Mouse (Mus musculus) Patski (cell line): ENCODE measurements at regions not wholly inside any gene's neighbourhood (a gene's known extent, or its start where the extent isn't known, plus 50 kb on each side); places are given as distances from the start of the nearest gene placed in this dataset.

ENCODE experiments used
- ATAC-seq: fragments of 100-300 bp; one replicate; pipeline ENCODE4 v1.8.0; 2021
- CTCF ChIA-PET: fragments of 350-600 bp; sonication (Branson Sonifier 250); formaldehyde crosslinking; loops from one replicate; lab custom pipeline; 2022; ENCODE audit warnings: inconsistent platforms; lab: Charles Lee
- POLR2A ChIA-PET: fragments of 350-600 bp; sonication (Branson Sonifier 250); formaldehyde crosslinking; loops from one replicate; lab custom pipeline; 2022; ENCODE audit warnings: antibody characterized with exemption, inconsistent platforms; lab: Charles Lee
- DNase-seq: peaks from one replicate; pipeline ENCODE4 v3.0.0-alpha.2; 2011; ENCODE audit warnings: low read depth, low spot score
- H3K27me3 ChIP-seq: fragments of 371-371 bp; one replicate; pipeline ENCODE4 v1.5.1; 2021
- CTCF ChIP-seq: fragments of 100-300 bp; IDR thresholded peaks from one replicate; pipeline ENCODE4 v1.5.1; 2021
- in situ Hi-C: fragments of 300-500 bp; cut with MboI; formaldehyde crosslinking; loops from 3 replicates; pipeline ENCODE4 v1.11.1; 2018; ENCODE audit warnings: low pct_unique_long_range_greater_than_20kb, mixed read lengths

DNA sequence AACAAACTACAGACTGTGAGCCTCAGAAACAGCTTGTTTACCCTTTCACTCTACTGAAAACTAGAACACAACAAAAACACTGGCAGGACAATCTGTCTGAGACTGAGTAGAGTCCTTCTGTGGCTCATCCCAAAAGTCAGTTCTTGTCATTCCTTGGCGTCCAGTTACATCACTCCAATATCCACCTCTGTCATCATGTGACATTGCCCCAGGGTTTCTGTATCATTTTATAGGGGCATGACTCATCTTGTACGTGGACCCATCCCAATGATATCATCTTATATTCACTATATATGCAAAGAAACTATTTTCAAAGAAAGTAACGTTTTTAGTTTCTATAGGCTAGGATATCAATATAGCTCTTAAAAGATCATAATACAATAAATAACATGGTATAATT is 152.3 kb downstream of the Dkk2 start:
- CTCF ChIA-PET, result interaction anchor here (0.8 kb wide), 2 partner anchors 9 kb away, joined by 3 read pairs; no protein-coding TSS in a partner anchor
- in situ Hi-C loops, result no loop called here
- ATAC-seq (no peak), DNase-seq (no peak)
- POLR2A ChIA-PET, result no interaction called here
- H3K27me3 ChIP-seq, result peaks cover 3% of the 10 kb centered on the region
- TF ChIP-seq CTCF, result no peak

DNA sequence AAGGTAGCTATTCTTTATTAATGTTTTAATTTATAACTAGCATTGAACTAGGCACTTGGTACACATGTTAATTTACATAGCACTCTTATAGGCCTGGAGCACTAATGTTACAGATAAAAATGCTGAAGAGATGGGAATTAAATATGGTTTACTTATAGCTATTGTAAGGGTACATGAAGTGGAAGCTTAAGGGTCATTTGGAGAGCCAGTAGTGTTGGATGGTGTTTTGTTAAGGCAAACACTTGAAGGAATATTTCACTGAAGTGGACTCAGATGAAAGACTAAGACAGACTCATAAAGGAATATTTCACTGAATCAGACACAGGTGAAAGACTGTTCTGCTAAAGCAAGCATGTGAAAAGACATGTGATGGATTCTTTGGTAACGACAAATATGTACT is 172.7 kb downstream of the Dkk2 start:
- ATAC-seq, result no peak
- POLR2A ChIA-PET, result interaction anchor here (1.2 kb wide), 1 partner anchor 11 kb away, joined by 3 read pairs; no protein-coding TSS in a partner anchor
- no peak for TF ChIP-seq CTCF
- in situ Hi-C loops, result no loop called here
- CTCF ChIA-PET, result interaction anchor here (0.6 to 4.9 kb wide), 5 partner anchors 7 to 110 kb away, joined by 3 to 14 read pairs (median 3); no protein-coding TSS in a partner anchor
- H3K27me3 ChIP-seq, result no peaks in the 10 kb centered on the region
- DNase-seq, result no peak

DNA sequence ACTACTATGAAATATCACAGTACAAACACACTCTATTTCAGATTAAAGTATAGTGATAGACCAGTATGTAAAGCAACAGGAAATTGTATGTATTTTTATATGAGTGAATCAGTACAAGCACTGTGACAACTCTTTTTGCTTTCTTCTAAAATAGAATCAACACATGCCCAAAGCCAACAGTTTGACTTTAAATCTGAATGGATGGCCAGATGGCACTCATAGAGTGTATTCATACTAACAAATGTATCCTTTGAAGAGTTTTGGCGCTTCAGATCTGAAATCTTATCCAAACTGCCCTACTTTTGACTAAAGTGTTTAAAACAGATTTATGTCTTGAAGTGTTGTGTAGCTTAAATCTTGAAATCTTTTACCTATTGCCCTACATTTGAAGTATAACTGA is 184.5 kb downstream of the Dkk2 start:
- CTCF ChIA-PET, result no interaction called here
- TF ChIP-seq CTCF, result no peak
- no peak for DNase-seq
- no peaks in the 10 kb centered on the region for H3K27me3 ChIP-seq
- POLR2A ChIA-PET, result no interaction called here
- ATAC-seq, result no peak
- in situ Hi-C loops, result no loop called here

GRCm38 (mm10) chr3:132274786-132275185 is 189.7 kb downstream of the Dkk2 start:
- DNase-seq (no peak), ATAC-seq (no peak)
- TF ChIP-seq CTCF, result no peak
- POLR2A ChIA-PET, result interaction anchor here (0.7 kb wide), 1 partner anchor 492 kb away, joined by 3 read pairs; no protein-coding TSS in a partner anchor
- no peaks in the 10 kb centered on the region for H3K27me3 ChIP-seq
- in situ Hi-C loops, result no loop called here
- CTCF ChIA-PET, result no interaction called here

DNA sequence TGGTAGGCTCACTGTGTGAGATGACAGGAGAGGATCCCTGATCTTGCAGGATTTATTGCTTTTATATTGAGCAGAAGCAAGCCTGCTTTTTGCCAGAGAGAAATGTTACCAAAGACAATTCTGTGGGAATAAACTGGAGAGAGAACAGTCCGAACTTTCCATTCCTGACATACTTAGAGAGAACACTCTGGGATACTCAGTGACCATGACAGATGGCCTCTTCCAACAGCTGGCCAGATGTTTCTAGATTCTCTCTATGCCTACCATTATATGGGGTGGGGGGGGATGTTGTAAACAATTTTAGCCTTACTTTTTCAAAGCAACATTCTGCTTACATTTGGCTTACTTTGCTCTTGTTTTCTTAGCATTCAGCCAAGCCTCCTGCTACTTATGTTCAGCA is 192.7 kb downstream of the Dkk2 start:
- no peak for DNase-seq
- CTCF ChIA-PET, result no interaction called here
- POLR2A ChIA-PET, result no interaction called here
- no peaks in the 10 kb centered on the region for H3K27me3 ChIP-seq
- in situ Hi-C loops, result no loop called here
- TF ChIP-seq CTCF, result no peak
- no peak for ATAC-seq

DNA sequence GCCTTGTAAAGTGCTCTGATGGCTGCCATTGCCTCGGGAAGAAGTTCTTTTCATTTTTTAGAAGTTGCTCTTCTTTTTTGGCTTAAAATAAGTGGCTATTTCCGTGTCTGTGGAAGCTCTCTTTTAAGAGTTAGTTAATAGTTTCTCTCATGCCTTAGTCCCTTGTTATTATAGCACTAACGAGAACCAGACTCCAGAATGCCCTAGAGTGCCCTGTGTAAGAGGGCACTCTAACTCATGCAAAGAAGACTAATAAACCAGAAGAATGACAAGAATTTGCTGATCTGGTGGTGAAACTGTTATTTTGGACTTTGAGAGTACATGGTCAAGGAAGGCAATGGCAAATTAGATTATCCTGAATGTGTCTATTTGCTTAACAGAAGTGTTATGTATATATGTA is 202.6 kb downstream of the Dkk2 start:
- ChIA-PET CTCF (interaction anchor here (0.6 to 2.9 kb wide), 2 partner anchors 11 to 39 kb away, joined by 3 to 8 read pairs; no protein-coding TSS in a partner anchor), POLR2A (no interaction called here)
- no peak for TF ChIP-seq CTCF
- in situ Hi-C loops, result no loop called here
- ATAC-seq (peak; percentile 94), DNase-seq (peak; percentile 42)
- H3K27me3 ChIP-seq, result no peaks in the 10 kb centered on the region

DNA sequence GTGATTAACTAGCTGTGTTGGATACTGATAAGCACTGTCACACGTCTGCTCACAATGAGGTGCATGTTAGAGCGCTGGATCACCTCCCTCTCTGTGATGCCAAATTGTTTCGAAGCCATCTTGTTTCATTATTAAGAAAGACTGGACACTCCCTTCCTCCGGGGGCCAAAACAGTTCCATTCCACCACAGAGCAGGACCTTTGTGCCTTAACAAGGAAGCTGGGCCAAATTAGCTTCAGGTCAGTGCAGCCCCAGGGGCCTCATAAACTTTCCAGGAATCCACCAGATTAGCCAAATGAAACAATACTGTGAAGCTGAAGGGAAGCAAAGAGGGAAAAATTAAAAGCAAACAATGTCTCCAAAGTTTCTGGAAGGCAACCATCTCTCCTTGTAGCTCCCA is 241.9 kb downstream of the Dkk2 start:
- CTCF ChIA-PET, result interaction anchor here (0.6 to 1.0 kb wide), 3 partner anchors 18 to 40 kb away, joined by 3 to 5 read pairs (median 3); no protein-coding TSS in a partner anchor
- DNase-seq (no peak), ATAC-seq (peak; percentile 31)
- POLR2A ChIA-PET, result no interaction called here
- TF ChIP-seq CTCF, result no peak
- in situ Hi-C loops, result no loop called here
- no peaks in the 10 kb centered on the region for H3K27me3 ChIP-seq

DNA sequence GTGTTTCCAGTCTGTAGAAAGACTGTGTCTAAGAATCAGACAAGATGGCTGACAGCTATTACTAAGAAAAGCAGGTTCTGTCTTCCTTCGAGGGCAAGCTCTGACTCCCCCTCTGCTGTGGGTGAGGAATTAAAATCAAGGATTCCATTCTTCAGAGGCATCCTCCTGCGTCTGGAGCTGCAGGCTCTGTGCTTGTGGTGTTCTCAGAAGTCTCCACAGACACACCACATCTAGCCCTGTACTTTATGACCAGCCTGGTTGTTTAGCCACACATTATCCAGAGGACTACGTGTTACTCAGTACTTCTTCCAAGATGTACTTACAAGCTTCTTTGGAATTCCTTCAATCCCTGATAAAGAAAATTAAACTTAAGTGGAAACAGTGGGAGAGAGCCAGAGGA is 258.5 kb downstream of the Dkk2 start:
- CTCF ChIA-PET, result no interaction called here
- ATAC-seq (no peak), DNase-seq (no peak)
- no peak for TF ChIP-seq CTCF
- H3K27me3 ChIP-seq, result no peaks in the 10 kb centered on the region
- POLR2A ChIA-PET, result no interaction called here
- in situ Hi-C loops, result no loop called here

GRCm38 (mm10) chr3:132345856-132346255 is 260.8 kb downstream of the Dkk2 start:
- DNase-seq (no peak), ATAC-seq (no peak)
- no peak for TF ChIP-seq CTCF
- CTCF ChIA-PET, result no interaction called here
- in situ Hi-C loops, result no loop called here
- POLR2A ChIA-PET, result no interaction called here
- no peaks in the 10 kb centered on the region for H3K27me3 ChIP-seq

DNA sequence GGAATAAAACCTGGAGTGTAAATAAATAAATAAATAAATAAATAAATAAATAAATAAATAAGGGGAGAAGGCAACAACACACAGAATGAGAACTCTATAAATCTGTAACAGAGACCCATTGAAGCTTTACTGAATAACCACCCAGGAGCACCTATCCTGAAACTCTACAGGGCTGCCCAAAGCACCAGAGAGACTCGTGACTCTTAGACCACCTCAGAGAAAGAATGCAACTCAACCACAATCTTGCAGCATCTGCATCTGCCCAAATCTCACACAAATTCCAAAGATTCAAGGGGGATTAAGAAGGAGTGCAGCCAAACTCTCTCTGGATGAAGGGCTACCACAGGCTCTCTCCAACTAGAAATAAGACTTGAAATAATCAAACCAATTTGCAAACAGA is 264.5 kb downstream of the Dkk2 start:
- in situ Hi-C loops, result no loop called here
- ChIA-PET POLR2A (no interaction called here), CTCF (no interaction called here)

DNA sequence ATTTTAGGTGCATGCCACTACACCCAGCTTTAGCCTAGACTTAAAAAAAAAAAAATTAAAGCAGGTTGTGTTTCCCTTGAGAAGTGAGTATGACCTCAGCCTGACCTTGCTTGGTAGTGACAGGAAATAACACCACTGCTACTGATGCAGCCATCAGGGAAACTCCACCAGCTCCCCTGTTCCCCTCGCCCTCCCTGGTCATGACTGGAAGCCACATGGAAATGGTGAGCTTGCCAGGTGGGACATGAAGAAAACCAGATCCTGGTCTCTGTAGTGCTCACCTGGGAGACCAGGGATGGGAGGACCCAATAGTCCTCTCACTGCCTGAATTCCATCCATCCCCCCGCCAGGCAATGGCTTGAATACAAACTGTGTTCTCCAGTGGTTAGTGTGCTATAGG is 268.1 kb downstream of the Dkk2 start:
- no peak for TF ChIP-seq CTCF
- ATAC-seq (no peak), DNase-seq (no peak)
- CTCF ChIA-PET, result interaction anchor here (1.0 kb wide), 1 partner anchor 10 kb away, joined by 3 read pairs; no protein-coding TSS in a partner anchor
- no peaks in the 10 kb centered on the region for H3K27me3 ChIP-seq
- POLR2A ChIA-PET, result no interaction called here
- in situ Hi-C loops, result no loop called here

More for the DNA sequence above, 264.5 kb downstream of the Dkk2 start:
- no peaks in the 10 kb centered on the region for H3K27me3 ChIP-seq
- peak; percentile 90 for DNase-seq
- peak; percentile 100 for ATAC-seq
- TF ChIP-seq CTCF, result no peak

DNA sequence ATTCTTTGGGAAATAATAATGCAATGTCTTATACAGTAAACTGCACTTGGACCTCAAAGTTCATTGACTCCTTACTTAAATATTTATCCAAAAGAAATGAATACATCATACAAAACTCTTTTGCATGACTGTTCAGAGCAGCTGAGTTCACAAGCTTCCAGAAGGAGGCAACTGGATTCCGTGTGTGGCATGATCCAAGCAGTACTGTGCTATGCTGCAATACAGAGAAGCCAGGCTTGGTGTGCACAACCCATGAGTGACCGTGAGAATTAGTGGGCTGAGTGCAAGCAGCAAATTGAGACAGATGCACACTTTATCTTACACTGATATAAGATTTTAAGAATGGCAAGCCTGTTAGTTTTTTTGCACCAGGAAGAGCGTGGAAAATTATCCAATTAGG is 270.0 kb upstream of the Gimd1 start:
- in situ Hi-C loops, result no loop called here
- TF ChIP-seq CTCF, result no peak
- H3K27me3 ChIP-seq, result no peaks in the 10 kb centered on the region
- ChIA-PET CTCF (interaction anchor here (1.2 to 3.7 kb wide), 2 partner anchors 9 to 11 kb away, joined by 3 to 13 read pairs; no protein-coding TSS in a partner anchor), POLR2A (no interaction called here)
- DNase-seq, result no peak
- no peak for ATAC-seq
